Mouse (Mus musculus) CH12.LX (cell line): ENCODE measurements around the gene Adam12. TPM values are rescaled to one million over a fixed set of nuclear protein-coding genes. Genes with fewer than 3 reads are reported as not detected.

Experiments
- DNase-seq: peaks from one replicate; pipeline ENCODE4 v3.0.0-alpha.2; 2013; ENCODE audit errors: extremely low read depth
- H3K27ac ChIP-seq: 2 replicates; pipeline ENCODE4 v1.5.1; 2012; ENCODE audit warnings: low read depth, mild to moderate bottlenecking, control low read depth, moderate library complexity; ENCODE audit not compliant: insufficient read depth
- H3K27me3 ChIP-seq: replicated peaks from 2 replicates; pipeline ENCODE3; 2012; ENCODE audit warnings: inconsistent platforms
- H3K36me3 ChIP-seq, 2 experiments: replicated peaks in 1 of 2; 2 replicates each; pipeline versions ENCODE3 to v1.6.1; 2012; ENCODE audit warnings: inconsistent platforms in 1 of 2, low read length in 1 of 2, mild to moderate bottlenecking in 1 of 2, mixed read lengths in 1 of 2, moderate library complexity in 1 of 2; ENCODE audit not compliant: control insufficient read depth in 1 of 2, insufficient read depth in 1 of 2
- H3K4me1 ChIP-seq, 2 experiments: 2 replicates each; pipeline ENCODE4 v1.6.1; 2012; ENCODE audit warnings: inconsistent platforms in 1 of 2, moderate library complexity in 1 of 2; ENCODE audit not compliant: insufficient read depth in 2 of 2, control insufficient read depth in 1 of 2
- H3K4me2 ChIP-seq: 2 replicates; pipeline ENCODE4 v1.6.1; 2012; ENCODE audit warnings: low read depth, mild to moderate bottlenecking, control low read depth; ENCODE audit not compliant: poor library complexity, insufficient read depth, severe bottlenecking
- H3K4me3 ChIP-seq, 3 experiments: fragments of 150-350 bp in 1 of 3; sonication (generic) in 1 of 3; replicated peaks in 1 of 3; 2 replicates each; pipeline versions ENCODE3 to v1.5.1; 2011 to 2012; ENCODE audit warnings: low read depth in 2 of 3, low read length in 2 of 3, mild to moderate bottlenecking in 2 of 3, moderate library complexity in 2 of 3, control low read depth in 1 of 3, improper control_type of control experiment in 1 of 3, inconsistent platforms in 1 of 3, mixed read lengths in 1 of 3; ENCODE audit not compliant: poor library complexity in 1 of 3
- H3K79me2 ChIP-seq: replicated peaks from 2 replicates; pipeline ENCODE4 v1.6.1; 2012; ENCODE audit warnings: mild to moderate bottlenecking, moderate library complexity; ENCODE audit not compliant: control insufficient read depth, poor library complexity, insufficient read depth, severe bottlenecking; ENCODE audit errors: extremely low read depth
- H3K9ac ChIP-seq: 2 replicates; pipeline ENCODE4 v1.6.1; 2012; ENCODE audit warnings: low read depth, mild to moderate bottlenecking, control low read depth, moderate library complexity; ENCODE audit not compliant: insufficient read depth
- H3K9me3 ChIP-seq: replicated peaks from 2 replicates; pipeline ENCODE3; 2012; ENCODE audit warnings: low read length, inconsistent platforms, mixed read lengths
- BHLHE40 ChIP-seq: IDR thresholded peaks from 2 replicates; pipeline ENCODE4 v1.6.1; 2011; ENCODE audit warnings: mild to moderate bottlenecking, low read depth, low read length, improper control_type of control experiment
- CHD1 ChIP-seq: IDR thresholded peaks from 2 replicates; pipeline ENCODE4 v1.6.1; 2012; ENCODE audit warnings: low read depth, low read length, improper control_type of control experiment, inconsistent platforms
- CHD2 ChIP-seq: IDR thresholded peaks from 2 replicates; pipeline ENCODE4 v1.6.1; 2011; ENCODE audit warnings: low read length, improper control_type of control experiment
- CTCF ChIP-seq, 2 experiments: IDR thresholded peaks in 1 of 2; conservative IDR thresholded peaks in 1 of 2; 2 replicates each; pipeline ENCODE4 v1.5.1; 2011 to 2012; ENCODE audit warnings: low read depth in 2 of 2, low read length in 2 of 2, improper control_type of control experiment in 1 of 2, inconsistent platforms in 1 of 2, mild to moderate bottlenecking in 1 of 2, moderate library complexity in 1 of 2
- E2F4 ChIP-seq: IDR thresholded peaks from 2 replicates; pipeline ENCODE4 v1.6.1; 2011; ENCODE audit warnings: low read depth, low read length, improper control_type of control experiment; ENCODE audit not compliant: insufficient replicate concordance
- EP300 ChIP-seq: IDR thresholded peaks from 2 replicates; pipeline ENCODE4 v1.6.1; 2011; ENCODE audit warnings: low read length, improper control_type of control experiment
- ETS1 ChIP-seq: conservative IDR thresholded peaks from 2 replicates; pipeline ENCODE4 v1.6.1; 2012; ENCODE audit warnings: low read depth, mild to moderate bottlenecking, inconsistent platforms, low read length, improper control_type of control experiment, moderate library complexity
- HCFC1 ChIP-seq: IDR thresholded peaks from 2 replicates; pipeline ENCODE4 v1.6.1; 2012; ENCODE audit warnings: low read depth, mild to moderate bottlenecking, inconsistent platforms, low read length, improper control_type of control experiment
- IRF4 ChIP-seq: IDR thresholded peaks from 2 replicates; pipeline ENCODE4 v1.6.1; 2014; ENCODE audit warnings: low read depth, mild to moderate bottlenecking, inconsistent platforms, low read length, improper control_type of control experiment
- JUN ChIP-seq: IDR thresholded peaks from 2 replicates; pipeline ENCODE4 v1.6.1; 2011; ENCODE audit warnings: low read depth, mild to moderate bottlenecking, low read length, improper control_type of control experiment, moderate library complexity; ENCODE audit not compliant: insufficient read depth
- JUND ChIP-seq: conservative IDR thresholded peaks from 2 replicates; pipeline ENCODE4 v1.6.1; 2011; ENCODE audit warnings: low read depth, low read length, improper control_type of control experiment
- MAX ChIP-seq: IDR thresholded peaks from 2 replicates; pipeline ENCODE4 v1.6.1; 2011; ENCODE audit warnings: low read length, improper control_type of control experiment
- MAZ ChIP-seq: IDR thresholded peaks from 2 replicates; pipeline ENCODE4 v1.6.1; 2012; ENCODE audit warnings: low read depth, mild to moderate bottlenecking, inconsistent platforms, low read length, improper control_type of control experiment, moderate library complexity
- MXI1 ChIP-seq: IDR thresholded peaks from 2 replicates; pipeline ENCODE4 v1.6.1; 2011; ENCODE audit warnings: mild to moderate bottlenecking, low read depth, low read length, improper control_type of control experiment
- MYC ChIP-seq: IDR thresholded peaks from 2 replicates; pipeline ENCODE4 v1.6.1; 2011; ENCODE audit warnings: low read depth, mild to moderate bottlenecking, improper control_type of control experiment, low read length
- NELFE ChIP-seq: IDR thresholded peaks from 2 replicates; pipeline ENCODE4 v1.6.1; 2011; ENCODE audit warnings: low read depth, low read length, improper control_type of control experiment
- NRF1 ChIP-seq: IDR thresholded peaks from 2 replicates; pipeline ENCODE4 v1.6.1; 2014; ENCODE audit warnings: low read depth, mild to moderate bottlenecking, inconsistent platforms, low read length, improper control_type of control experiment, moderate library complexity
- PAX5 ChIP-seq: IDR thresholded peaks from 2 replicates; pipeline ENCODE4 v1.6.1; 2012; ENCODE audit warnings: low read length, inconsistent platforms, mixed read lengths
- POLR2A ChIP-seq: IDR thresholded peaks from 2 replicates; pipeline ENCODE4 v1.6.1; 2011; ENCODE audit warnings: low read depth, mild to moderate bottlenecking, improper control_type of control experiment, low read length
- POLR2AphosphoS2 ChIP-seq: IDR thresholded peaks from 2 replicates; pipeline ENCODE4 v1.6.1; 2011; ENCODE audit warnings: low read depth, low read length, improper control_type of control experiment
- RAD21 ChIP-seq: IDR thresholded peaks from 2 replicates; pipeline ENCODE4 v1.6.1; 2011; ENCODE audit warnings: low read depth, mild to moderate bottlenecking, low read length, improper control_type of control experiment, moderate library complexity
- SIN3A ChIP-seq: IDR thresholded peaks from 2 replicates; pipeline ENCODE4 v1.6.1; 2012; ENCODE audit warnings: low read length, improper control_type of control experiment, inconsistent platforms
- TBP ChIP-seq: conservative IDR thresholded peaks from 2 replicates; pipeline ENCODE4 v1.6.1; 2011; ENCODE audit warnings: low read depth, low read length, improper control_type of control experiment
- TCF12 ChIP-seq: IDR thresholded peaks from 2 replicates; pipeline ENCODE4 v1.6.1; 2014; ENCODE audit warnings: low read depth, mild to moderate bottlenecking, inconsistent platforms, low read length, improper control_type of control experiment
- ZKSCAN1 ChIP-seq: IDR thresholded peaks from 2 replicates; pipeline ENCODE4 v1.6.1; 2012; ENCODE audit warnings: low read depth, inconsistent platforms, low read length, improper control_type of control experiment, borderline replicate concordance
- ZMIZ1 ChIP-seq: IDR thresholded peaks from 2 replicates; pipeline ENCODE4 v1.6.1; 2012; ENCODE audit warnings: low read depth, mild to moderate bottlenecking, inconsistent platforms, low read length, improper control_type of control experiment
- ZNF384 ChIP-seq: IDR thresholded peaks from 2 replicates; pipeline ENCODE4 v1.6.1; 2012; ENCODE audit warnings: low read depth, low read length, improper control_type of control experiment, inconsistent platforms
- dilution Hi-C: fragments of 300-500 bp; cut with MboI; formaldehyde crosslinking; loops from 2 replicates; pipeline ENCODE4 v1.14.3; 2020; ENCODE audit warnings: low sequenced_read_pairs; ENCODE audit not compliant: extremely low pct_unique_long_range_greater_than_20kb, extremely low pct_ligation_motif_present
- in situ Hi-C: fragments of 300-500 bp; cut with MboI; formaldehyde crosslinking; loops from 3 replicates; pipeline ENCODE4 v1.14.3; 2019; ENCODE audit warnings: low sequenced_read_pairs, low pct_ligation_motif_present, low pct_unique_long_range_greater_than_20kb, mixed read lengths
- polyA plus RNA-seq: library from polyadenylated mRNA; unstranded; fragments of >175 nt; gene quantifications from 2 replicates; pipeline ENCODE4 v1.2.1, GENCODE M21; 2012; ENCODE audit warnings: low read depth; ENCODE audit not compliant: insufficient read length
- total RNA-seq, 2 experiments: library from RNA; depleted of rRNA; stranded (reverse); fragments of 300-350 nt in 1 of 2; fragments of >200 nt in 1 of 2; gene quantifications; 2 replicates each; pipeline ENCODE4 v1.2.3; 2012 to 2014

The Adam12 gene
- total and polyA plus RNA-seq, 3 experiments: not detected

DNA sequence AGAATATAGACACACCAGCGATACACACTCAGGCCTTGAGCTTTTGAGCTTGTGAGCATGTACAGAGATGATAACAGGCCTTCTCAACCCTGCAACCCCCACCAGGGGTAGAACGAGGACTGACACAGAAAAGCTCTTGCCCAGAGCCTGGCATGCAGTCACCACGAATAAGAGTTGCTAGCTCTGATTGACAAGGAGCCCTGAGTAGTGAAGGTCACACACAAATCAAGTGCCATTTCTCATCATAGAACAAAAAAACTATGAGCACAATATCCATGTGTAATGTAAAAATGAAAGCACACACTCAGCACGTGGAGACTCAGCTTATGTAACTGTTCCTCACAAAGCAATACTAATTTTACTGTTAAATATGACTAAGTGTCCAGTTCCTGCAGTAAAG, 340.1 kb downstream of the Adam12 start:
- no peak overlapping the region for H3K4me3 ChIP-seq
- no peaks in the 10 kb centered on the region for H3K4me1 ChIP-seq
- H3K79me2 ChIP-seq: no peaks in the 10 kb centered on the region
- no peaks in the 10 kb centered on the region for H3K36me3 ChIP-seq
- DNase-seq: no peak
- H3K27ac ChIP-seq: no peak overlapping the region
- TF ChIP-seq IRF4 (no peak), MXI1 (no peak), E2F4 (no peak), MAX (no peak), CHD2 (no peak), NELFE (no peak), MYC (no peak), JUN (no peak)
- TF ChIP-seq, all 38 proteins: peak for 0
- in situ Hi-C loops (no loop called here), dilution Hi-C loops (no loop called here)
- Histone ChIP-seq H3K9me3 (peaks cover 20% of the 10 kb centered on the region), H3K9ac (no peak overlapping the region), H3K27me3 (peaks cover 17% of the 10 kb centered on the region), H3K4me2 (no peak overlapping the region)

DNA sequence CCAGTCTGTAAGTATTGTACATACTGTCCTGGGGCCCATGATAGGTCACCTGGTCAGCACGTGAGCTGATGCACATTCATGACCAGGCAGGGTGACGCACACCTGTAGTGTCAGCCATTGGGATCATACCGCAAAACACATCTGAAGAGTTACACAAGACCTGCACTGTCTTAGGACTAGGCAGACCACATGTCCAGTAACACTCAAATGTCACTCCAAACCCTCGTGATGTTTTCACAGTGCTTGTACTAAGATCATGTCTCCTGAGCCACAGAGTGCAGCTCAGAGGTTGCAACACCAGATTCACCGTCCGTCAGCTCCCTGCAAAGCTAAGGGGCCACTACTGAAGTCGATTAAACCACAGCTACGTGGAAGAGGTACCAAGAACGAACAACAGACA, 340.6 kb downstream of the Adam12 start:
- no peaks in the 10 kb centered on the region for H3K79me2 ChIP-seq
- no peak overlapping the region for H3K9ac ChIP-seq
- no peak overlapping the region for H3K4me2 ChIP-seq
- in situ Hi-C loops (no loop called here), dilution Hi-C loops (no loop called here)
- TF ChIP-seq NRF1: no peak
- no peak for TF ChIP-seq E2F4
- no peak for TF ChIP-seq RAD21
- no peak for TF ChIP-seq IRF4
- no peak for TF ChIP-seq CTCF (conservative IDR thresholded peaks at IDR 0.05 in 1 of 2, IDR thresholded peaks at IDR 0.05 in 1 of 2; ENCODE audit: low read depth in 2 of 2, low read length in 2 of 2)
- no peak for TF ChIP-seq POLR2AphosphoS2
- TF ChIP-seq TBP: no peak
- no peak overlapping the region for H3K27ac ChIP-seq
- H3K9me3 ChIP-seq: peaks cover 20% of the 10 kb centered on the region
- H3K4me1 ChIP-seq: no peaks in the 10 kb centered on the region
- no peak for DNase-seq
- peaks cover 17% of the 10 kb centered on the region for H3K27me3 ChIP-seq
- H3K36me3 ChIP-seq: no peaks in the 10 kb centered on the region
- H3K4me3 ChIP-seq: no peak overlapping the region

DNA sequence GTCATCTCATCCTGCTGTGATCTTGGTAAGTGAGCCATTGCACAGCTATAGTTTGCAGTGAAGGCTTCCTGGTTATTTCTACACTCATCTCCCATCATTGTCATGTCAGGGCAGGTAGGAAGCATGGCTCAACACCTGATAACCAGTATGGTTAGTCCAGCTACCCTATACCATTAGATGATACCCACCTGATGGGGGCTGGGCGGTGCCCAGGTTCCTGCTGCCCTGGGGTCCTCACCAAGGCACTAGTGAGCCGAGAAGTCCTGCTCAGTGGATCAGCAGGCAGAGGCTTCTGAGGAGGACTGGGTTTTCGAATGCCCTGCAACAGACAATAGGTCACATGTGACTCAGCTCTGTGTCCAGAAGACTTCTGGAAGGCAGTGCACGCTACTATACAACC, 342.0 kb downstream of the Adam12 start:
- Histone ChIP-seq H3K27me3 (peaks cover 17% of the 10 kb centered on the region), H3K9ac (no peak overlapping the region), H3K27ac (no peak overlapping the region), H3K4me2 (no peak overlapping the region), H3K9me3 (peaks cover 20% of the 10 kb centered on the region), H3K36me3 (no peaks in the 10 kb centered on the region), H3K4me3 (no peak overlapping the region), H3K79me2 (no peaks in the 10 kb centered on the region), H3K4me1 (no peaks in the 10 kb centered on the region)
- TF ChIP-seq MAZ: no peak
- no peak for TF ChIP-seq NELFE
- TF ChIP-seq ETS1: no peak
- TF ChIP-seq CHD1: no peak
- TF ChIP-seq ZMIZ1: no peak
- no peak for TF ChIP-seq TBP
- no peak for TF ChIP-seq CTCF (conservative IDR thresholded peaks at IDR 0.05 in 1 of 2, IDR thresholded peaks at IDR 0.05 in 1 of 2; ENCODE audit: low read depth in 2 of 2, low read length in 2 of 2)
- no peak for TF ChIP-seq ZNF384
- TF ChIP-seq SIN3A: no peak
- no peak for TF ChIP-seq MXI1
- no peak for TF ChIP-seq ZKSCAN1
- no peak for TF ChIP-seq TCF12
- no peak for TF ChIP-seq PAX5
- TF ChIP-seq POLR2A: no peak
- no peak for TF ChIP-seq HCFC1
- no peak for TF ChIP-seq BHLHE40
- no peak for TF ChIP-seq JUND
- TF ChIP-seq EP300: no peak
- no peak for TF ChIP-seq CHD2
- TF ChIP-seq E2F4: no peak
- DNase-seq: no peak
- dilution Hi-C loops: no loop called here
- in situ Hi-C loops: no loop called here
